Mouse (Mus musculus) MEL (cell line): ENCODE results near the gene Rgs8.

Experiments
- CTCF ChIP-seq, 3 experiments: IDR thresholded peaks in 2 of 3; conservative IDR thresholded peaks in 1 of 3; 2 replicates each; pipeline ENCODE4 v1.5.1; 2011 to 2012; ENCODE audit warnings: low read length in 3 of 3, low read depth in 2 of 3, mild to moderate bottlenecking in 2 of 3, improper control_type of control experiment in 1 of 3, inconsistent platforms in 1 of 3, mixed read lengths in 1 of 3, moderate library complexity in 1 of 3; ENCODE audit not compliant: control insufficient read depth in 1 of 3, insufficient read depth in 1 of 3, poor library complexity in 1 of 3, severe bottlenecking in 1 of 3
- E2F4 ChIP-seq: IDR thresholded peaks from 2 replicates; pipeline ENCODE4 v1.6.1; 2011; ENCODE audit warnings: low read depth, low read length, improper control_type of control experiment, borderline replicate concordance
- ELF1 ChIP-seq: IDR thresholded peaks from 2 replicates; pipeline ENCODE4 v1.6.1; 2014; ENCODE audit warnings: low read depth, mild to moderate bottlenecking, inconsistent platforms, low read length, improper control_type of control experiment, moderate library complexity
- GATA1 ChIP-seq: IDR thresholded peaks from 2 replicates; pipeline ENCODE4 v1.6.1; 2011; ENCODE audit warnings: low read depth, low read length, improper control_type of control experiment
- MAFK ChIP-seq: IDR thresholded peaks from 2 replicates; pipeline ENCODE4 v1.6.1; 2011; ENCODE audit warnings: low read depth, mild to moderate bottlenecking, low read length, improper control_type of control experiment, borderline replicate concordance
- MYB ChIP-seq: IDR thresholded peaks from 2 replicates; pipeline ENCODE4 v1.6.1; 2011; ENCODE audit warnings: mild to moderate bottlenecking, low read depth, low read length, improper control_type of control experiment
- MYC ChIP-seq: IDR thresholded peaks from 2 replicates; pipeline ENCODE4 v1.6.1; 2011; ENCODE audit warnings: low read depth, mild to moderate bottlenecking, low read length, improper control_type of control experiment, moderate library complexity
- POLR2A ChIP-seq, 2 experiments: IDR thresholded peaks; 2 replicates each; pipeline ENCODE4 v1.6.1; 2011 to 2012; ENCODE audit warnings: low read length in 2 of 2, mild to moderate bottlenecking in 2 of 2, control low read depth in 1 of 2, improper control_type of control experiment in 1 of 2, low read depth in 1 of 2, moderate library complexity in 1 of 2; ENCODE audit not compliant: control insufficient read depth in 1 of 2, insufficient read depth in 1 of 2, poor library complexity in 1 of 2
- ZC3H11A ChIP-seq: IDR thresholded peaks from 2 replicates; pipeline ENCODE4 v1.6.1; 2012; ENCODE audit warnings: low read depth, mild to moderate bottlenecking, inconsistent platforms, low read length, improper control_type of control experiment
- ZMIZ1 ChIP-seq: IDR thresholded peaks from 2 replicates; pipeline ENCODE4 v1.6.1; 2012; ENCODE audit warnings: low read depth, mild to moderate bottlenecking, inconsistent platforms, low read length, improper control_type of control experiment, moderate library complexity

DNA sequence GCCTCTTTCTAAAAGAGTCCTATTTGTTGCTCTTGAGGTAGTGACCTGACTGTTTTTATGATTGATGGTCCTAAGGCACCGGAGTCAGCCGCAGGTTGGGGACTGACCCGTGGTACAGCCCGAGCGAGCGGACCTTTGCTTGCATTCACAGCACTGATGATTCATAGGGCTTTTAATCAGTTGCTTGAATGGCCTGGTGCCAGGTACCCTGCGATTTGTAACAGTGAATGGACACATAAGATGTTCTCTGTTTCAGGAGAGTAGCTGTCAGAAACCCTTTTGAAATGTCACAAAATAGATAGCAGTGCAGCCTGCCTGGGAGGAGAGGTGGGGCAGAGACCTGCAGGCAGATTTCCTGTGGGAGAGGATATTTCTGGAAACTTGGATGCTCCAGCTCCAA is 16.3 kb downstream of the Rgs8 start:
- TF ChIP-seq CTCF (IDR thresholded peaks at IDR 0.05 in 2 of 3, conservative IDR thresholded peaks at IDR 0.05 in 1 of 3; ENCODE audit: control insufficient read depth in 1 of 3, insufficient read depth in 1 of 3, low read depth in 2 of 3, low read length in 3 of 3, poor library complexity in 1 of 3, severe bottlenecking in 1 of 3) = no peak
- TF ChIP-seq MAFK = no peak
- TF ChIP-seq MYC = no peak
- no peak for TF ChIP-seq ELF1
- TF ChIP-seq ZC3H11A = no peak
- TF ChIP-seq ZMIZ1 = no peak
- TF ChIP-seq MYB = no peak
- TF ChIP-seq POLR2A (IDR thresholded peaks at IDR 0.05; ENCODE audit: control insufficient read depth in 1 of 2, insufficient read depth in 1 of 2, low read depth in 1 of 2, low read length in 2 of 2, poor library complexity in 1 of 2) = no peak
- TF ChIP-seq E2F4 = no peak
- TF ChIP-seq GATA1 = no peak
